In the genomic region with DNA sequence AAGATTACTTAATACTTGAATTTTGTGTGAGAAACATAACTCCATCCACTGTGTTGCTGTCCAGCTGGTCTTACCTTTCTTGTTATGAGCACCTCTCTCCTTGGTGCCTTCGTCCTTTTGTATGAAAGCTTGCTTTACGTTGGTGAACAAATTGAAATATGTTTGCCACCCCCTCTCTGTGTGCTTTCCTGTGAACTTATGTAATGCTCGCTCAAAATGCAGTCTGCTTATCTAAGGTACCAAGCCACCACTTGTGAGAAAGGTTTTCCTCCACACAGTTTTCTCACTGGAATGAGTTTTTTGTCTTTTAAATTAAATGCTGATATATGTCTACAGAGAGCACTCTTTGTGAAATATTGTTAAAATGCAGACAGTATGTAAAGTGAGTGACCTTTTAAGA, we compare ENCODE assay signal across 21 mouse cellular contexts. TPM values are rescaled to one million over a fixed set of nuclear protein-coding genes. Genes with fewer than 3 reads are reported as not detected.
"Had no signal": no experiment of that assay in that cellular context is flagged by ENCODE, and none has a peak within 500 bp of the region (broad histone marks: within the 10 kb centered on the region; RNA-seq: fewer than 3 reads in every experiment).

No protein-coding gene starts in this region.

- H3K9ac ChIP-seq: lung, embryonic 14.5 days; midbrain, embryonic 12.5 days; neural tube, embryonic 13.5 days; neural tube, embryonic 15.5 days had no signal

- H3K4me1 ChIP-seq: midbrain, embryonic 10.5 days; midbrain, embryonic 12.5 days; neural tube, embryonic 13.5 days; neural tube, embryonic 15.5 days had no signal

- H3K27ac ChIP-seq: midbrain, embryonic 10.5 days; midbrain, embryonic 12.5 days; neural tube, embryonic 13.5 days; neural tube, embryonic 15.5 days had no signal

- H3K4me2 ChIP-seq: lung, embryonic 14.5 days; midbrain, embryonic 12.5 days; neural tube, embryonic 13.5 days; neural tube, embryonic 15.5 days had no signal

- ATAC-seq: midbrain, embryonic 16.5 days had no signal

- DNase-seq: lung, adult 18-20 months; lung, embryonic 14.5 days; lung, postnatal 10 days; lung, postnatal 4 days; midbrain, embryonic 14.5 days; retina, postnatal 1 day; right cerebral cortex, adult 18-20 months; right cerebral cortex, postnatal 25 days; right cerebral cortex, postnatal 4 days; spleen, adult 18-20 months; thymus, adult 2 months; thymus, postnatal 25 days; thymus, postnatal 4 days had no signal

- H3K27me3 ChIP-seq: midbrain, embryonic 12.5 days; neural tube, embryonic 13.5 days; neural tube, embryonic 15.5 days had no signal

- H3K9me3 ChIP-seq: midbrain, embryonic 10.5 days; midbrain, embryonic 12.5 days; neural tube, embryonic 13.5 days; neural tube, embryonic 15.5 days had no signal

- H3K4me3 ChIP-seq: midbrain, embryonic 10.5 days; midbrain, embryonic 12.5 days; myocyte; neural tube, embryonic 13.5 days; neural tube, embryonic 15.5 days had no signal

RNA-seq across cellular contexts. Expression of a gene that starts 30.7 kb away (rescaled TPM):
- polyA plus RNA-seq: small intestine, adult 2 months had no signal

RNA-seq across cellular contexts. Expression of a gene that starts 36.2 kb away (rescaled TPM):
- total RNA-seq: megakaryocyte-erythroid progenitor cell, adult 5-6 weeks had no signal
- polyA plus RNA-seq: midbrain, embryonic 10.5 days; midbrain, embryonic 12.5 days; myocyte had no signal
